Mouse (Mus musculus): ENCODE data around the gene Sstr2. TPM values are rescaled to one million over a fixed set of nuclear protein-coding genes. Genes with fewer than 3 reads are reported as not detected.

Sstr2 gene
- polyA plus RNA-seq, 1 experiment from 2014 or later = 0.99 TPM

DNA sequence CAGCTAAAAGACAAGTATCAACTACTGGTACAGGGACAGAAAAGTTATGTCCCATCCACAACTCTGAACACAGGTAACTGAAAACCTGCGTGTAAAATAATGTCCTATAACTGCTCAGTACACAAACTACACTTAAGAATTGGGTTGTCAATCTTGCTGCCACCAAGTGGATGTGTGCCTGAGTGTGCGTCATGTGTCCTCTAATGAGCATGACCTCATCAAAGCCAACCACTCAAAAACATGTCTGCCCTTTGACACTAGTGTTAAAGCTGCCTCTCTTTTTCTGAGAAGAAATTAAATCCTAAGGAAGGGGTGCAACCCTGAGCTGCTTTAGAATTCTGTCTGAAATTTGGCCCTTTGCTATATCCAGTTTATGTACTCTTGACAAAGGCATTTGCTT, 45.1 kb downstream of the Sstr2 start:
- H3K27me3 ChIP-seq (replicated peaks; ENCODE audit: control insufficient read depth, insufficient read depth, low read length) = no peaks in the 10 kb centered on the region
- no peaks in the 10 kb centered on the region for H3K9me3 ChIP-seq (ENCODE audit: control insufficient read depth)
- 0 out of 2 replicates have a peak overlapping the region, but pooled peaks have one; percentile 36 for H3K27ac ChIP-seq (ENCODE audit: low read depth, low read length)
- TF ChIP-seq CTCF (IDR thresholded peaks at IDR 0.05; ENCODE audit: low read depth) = no peak
- H3K36me3 ChIP-seq (ENCODE audit: control insufficient read depth, insufficient read depth) = peaks cover 40% of the 10 kb centered on the region
- H3K4me1 ChIP-seq (replicated peaks; ENCODE audit: control insufficient read depth, insufficient read depth, low read length) = 0 out of 2 replicates have a peak, but pooled peaks cover 4% of the 10 kb centered on the region
- 74% methylated on average over 2 of the region's 2 CpGs for WGBS
- no peak overlapping the region for H3K4me2 ChIP-seq (replicated peaks; ENCODE audit: low read depth)
- ATAC-seq = no peak
- H3K9ac ChIP-seq (ENCODE audit: low read depth, low read length) = no peak overlapping the region
- H3K4me3 ChIP-seq (ENCODE audit: low read depth, low read length) = no peak overlapping the region

- Histone ChIP-seq H3K9ac (ENCODE audit: low read depth, low read length) (no peak overlapping the region), H3K4me2 (replicated peaks; ENCODE audit: low read depth) (peak overlapping the region; percentile 45), H3K27ac (ENCODE audit: low read depth, low read length) (no peak overlapping the region), H3K36me3 (ENCODE audit: control insufficient read depth, insufficient read depth) (peaks cover 24% of the 10 kb centered on the region), H3K4me1 (replicated peaks; ENCODE audit: control insufficient read depth, insufficient read depth, low read length) (0 out of 2 replicates have a peak, but pooled peaks cover 4% of the 10 kb centered on the region), H3K9me3 (ENCODE audit: control insufficient read depth) (no peaks in the 10 kb centered on the region), H3K4me3 (ENCODE audit: low read depth, low read length) (no peak overlapping the region), H3K27me3 (replicated peaks; ENCODE audit: control insufficient read depth, insufficient read depth, low read length) (no peaks in the 10 kb centered on the region)
- TF ChIP-seq CTCF (IDR thresholded peaks at IDR 0.05; ENCODE audit: low read depth) = no peak
- WGBS = 50% methylated on average over 6 of the region's 6 CpGs
- no peak for ATAC-seq
These were observed 47.1 kb downstream of the Sstr2 start for GRCm38 (mm10) chr11:113666205-113666604.

DNA sequence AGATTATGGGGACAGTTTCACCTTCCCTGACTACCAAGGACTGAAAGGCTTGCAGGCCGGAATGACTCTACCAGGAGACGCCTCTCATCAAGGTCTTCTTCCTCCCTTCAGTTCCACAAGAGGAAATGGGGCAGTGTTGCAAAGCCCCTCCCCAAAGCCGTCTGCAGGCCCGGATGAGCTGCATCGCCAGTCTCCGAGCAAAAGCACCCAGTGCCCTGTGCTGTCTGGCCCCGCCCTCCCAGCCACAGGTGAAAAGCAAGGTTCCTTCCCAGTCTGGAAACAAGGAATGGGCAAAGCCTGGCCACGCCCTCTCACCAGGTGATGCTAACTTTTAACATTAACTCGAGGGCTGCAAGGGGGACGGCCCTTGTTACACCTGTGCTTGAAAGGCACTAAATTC, 47.5 kb downstream of the Sstr2 start:
- H3K4me3 ChIP-seq (ENCODE audit: low read depth, low read length) = no peak overlapping the region
- H3K27ac ChIP-seq (ENCODE audit: low read depth, low read length) = peak overlapping the region; percentile 63
- peak overlapping the region; percentile 45 for H3K4me2 ChIP-seq (replicated peaks; ENCODE audit: low read depth)
- TF ChIP-seq CTCF (IDR thresholded peaks at IDR 0.05; ENCODE audit: low read depth) = no peak
- H3K27me3 ChIP-seq (replicated peaks; ENCODE audit: control insufficient read depth, insufficient read depth, low read length) = no peaks in the 10 kb centered on the region
- peak; percentile 76 for ATAC-seq
- H3K36me3 ChIP-seq (ENCODE audit: control insufficient read depth, insufficient read depth) = peaks cover 20% of the 10 kb centered on the region
- H3K9ac ChIP-seq (ENCODE audit: low read depth, low read length) = no peak overlapping the region
- 26% methylated on average over 10 of the region's 10 CpGs for WGBS
- 0 out of 2 replicates have a peak, but pooled peaks cover 4% of the 10 kb centered on the region for H3K4me1 ChIP-seq (replicated peaks; ENCODE audit: control insufficient read depth, insufficient read depth, low read length)
- no peaks in the 10 kb centered on the region for H3K9me3 ChIP-seq (ENCODE audit: control insufficient read depth)

GRCm38 (mm10) chr11:113667122-113667521, 48.0 kb downstream of the Sstr2 start:
- H3K4me1 ChIP-seq (replicated peaks; ENCODE audit: control insufficient read depth, insufficient read depth, low read length) = 0 out of 2 replicates have a peak, but pooled peaks cover 4% of the 10 kb centered on the region
- WGBS = 28% methylated on average over 2 of the region's 2 CpGs
- no peak for TF ChIP-seq CTCF (IDR thresholded peaks at IDR 0.05; ENCODE audit: low read depth)
- no peaks in the 10 kb centered on the region for H3K27me3 ChIP-seq (replicated peaks; ENCODE audit: control insufficient read depth, insufficient read depth, low read length)
- H3K9me3 ChIP-seq (ENCODE audit: control insufficient read depth) = no peaks in the 10 kb centered on the region
- no peak overlapping the region for H3K9ac ChIP-seq (ENCODE audit: low read depth, low read length)
- H3K27ac ChIP-seq (ENCODE audit: low read depth, low read length) = peak overlapping the region; percentile 63
- ATAC-seq = peak; percentile 88
- H3K36me3 ChIP-seq (ENCODE audit: control insufficient read depth, insufficient read depth) = peaks cover 15% of the 10 kb centered on the region
- peak overlapping the region; percentile 45; the same call in 1 of the 2 replicates for H3K4me2 ChIP-seq (replicated peaks; ENCODE audit: low read depth)
- H3K4me3 ChIP-seq (ENCODE audit: low read depth, low read length) = no peak overlapping the region

GRCm38 (mm10) chr11:113667704-113668103, 48.6 kb downstream of the Sstr2 start:
- no peak for TF ChIP-seq CTCF (IDR thresholded peaks at IDR 0.05; ENCODE audit: low read depth)
- no peak overlapping the region for H3K9ac ChIP-seq (ENCODE audit: low read depth, low read length)
- H3K9me3 ChIP-seq (ENCODE audit: control insufficient read depth) = no peaks in the 10 kb centered on the region
- H3K4me3 ChIP-seq (ENCODE audit: low read depth, low read length) = no peak overlapping the region
- H3K4me2 ChIP-seq (replicated peaks; ENCODE audit: low read depth) = no peak overlapping the region
- no peaks in the 10 kb centered on the region for H3K27me3 ChIP-seq (replicated peaks; ENCODE audit: control insufficient read depth, insufficient read depth, low read length)
- H3K27ac ChIP-seq (ENCODE audit: low read depth, low read length) = peak overlapping the region; percentile 63
- ATAC-seq = peak; percentile 14; the same call in 1 of the 2 replicates
- 0 out of 2 replicates have a peak, but pooled peaks cover 4% of the 10 kb centered on the region for H3K4me1 ChIP-seq (replicated peaks; ENCODE audit: control insufficient read depth, insufficient read depth, low read length)
- H3K36me3 ChIP-seq (ENCODE audit: control insufficient read depth, insufficient read depth) = peaks cover 10% of the 10 kb centered on the region; the same call in 1 of the 2 replicates
- WGBS = 38% methylated on average over 4 of the region's 4 CpGs

DNA sequence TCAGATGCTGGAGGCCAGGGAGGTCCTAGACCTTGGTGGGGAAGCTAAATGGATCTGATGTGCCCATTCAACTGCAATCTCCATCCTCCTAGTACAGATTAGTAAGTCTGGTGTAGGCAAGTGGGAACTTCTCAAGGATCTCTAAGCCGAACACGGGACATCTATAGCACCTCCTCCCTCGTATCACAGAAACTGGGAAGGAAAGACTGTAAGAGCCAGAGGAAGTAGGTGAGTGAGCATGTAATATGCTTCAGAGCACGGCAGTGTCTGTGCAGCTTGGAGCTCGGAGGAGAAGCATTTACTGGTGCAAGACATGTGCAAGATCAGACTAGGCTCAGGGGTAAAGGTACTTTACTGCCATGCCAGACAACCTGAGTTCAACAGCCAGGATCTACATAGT, 49.7 kb downstream of the Sstr2 start:
- Histone ChIP-seq H3K4me2 (replicated peaks; ENCODE audit: low read depth) (no peak overlapping the region), H3K4me3 (ENCODE audit: low read depth, low read length) (no peak overlapping the region), H3K36me3 (ENCODE audit: control insufficient read depth, insufficient read depth) (peaks cover 11% of the 10 kb centered on the region), H3K27me3 (replicated peaks; ENCODE audit: control insufficient read depth, insufficient read depth, low read length) (no peaks in the 10 kb centered on the region), H3K9ac (ENCODE audit: low read depth, low read length) (no peak overlapping the region), H3K4me1 (replicated peaks; ENCODE audit: control insufficient read depth, insufficient read depth, low read length) (0 out of 2 replicates have a peak, but pooled peaks cover 4% of the 10 kb centered on the region), H3K9me3 (ENCODE audit: control insufficient read depth) (no peaks in the 10 kb centered on the region), H3K27ac (ENCODE audit: low read depth, low read length) (no peak overlapping the region; the same call in 1 of the 2 replicates)
- ATAC-seq = no peak
- no peak for TF ChIP-seq CTCF (IDR thresholded peaks at IDR 0.05; ENCODE audit: low read depth)
- 78% methylated on average over 5 of the region's 5 CpGs for WGBS
